32 mouse cellular contexts compared by ENCODE assay signal in genomic region chr2:4393046-4393445, GRCm38 (mm10).
"Had no signal": no experiment of that assay in that cellular context is flagged by ENCODE, and none has a peak within 500 bp of the region (broad histone marks: within the 10 kb centered on the region; RNA-seq: fewer than 3 reads in every experiment).

No protein-coding gene starts in this region.

- H3K4me3 ChIP-seq: left cerebral cortex, adult 2 months; limb, embryonic 10.5 days; limb, embryonic 12.5 days; limb, embryonic 13.5 days; limb, embryonic 15.5 days; liver, embryonic 12.5 days; liver, embryonic 13.5 days; liver, embryonic 15.5 days; lung, embryonic 15.5 days; megakaryocyte, embryonic 14.5 days; midbrain, embryonic 10.5 days; midbrain, embryonic 12.5 days; midbrain, embryonic 13.5 days; midbrain, embryonic 15.5 days; myocyte; neural tube, embryonic 12.5 days had no signal

- DNase-seq: left cerebral cortex, postnatal 4 days; liver; liver, embryonic 13.5 days; liver, postnatal 0 days; lung, adult 18-20 months; lung, adult 2 months; lung, embryonic 14.5 days; lung, postnatal 10 days; lung, postnatal 14 days; lung, postnatal 36 days; lung, postnatal 4 days; midbrain, embryonic 14.5 days had no signal

- H3K9ac ChIP-seq: limb, embryonic 12.5 days; limb, embryonic 13.5 days; limb, embryonic 15.5 days; liver, embryonic 12.5 days; liver, embryonic 13.5 days; liver, embryonic 14.5 days; liver, embryonic 15.5 days; liver, postnatal 0 days; lung, embryonic 14.5 days; lung, embryonic 15.5 days; midbrain, embryonic 12.5 days; midbrain, embryonic 13.5 days; midbrain, embryonic 15.5 days; neural tube, embryonic 12.5 days had no signal

- H3K4me2 ChIP-seq: limb, embryonic 12.5 days; limb, embryonic 13.5 days; limb, embryonic 15.5 days; liver, embryonic 11.5 days; liver, embryonic 12.5 days; liver, embryonic 13.5 days; liver, embryonic 15.5 days; lung, embryonic 14.5 days; lung, embryonic 15.5 days; midbrain, embryonic 12.5 days; midbrain, embryonic 13.5 days; midbrain, embryonic 15.5 days; neural tube, embryonic 12.5 days had no signal

- H3K27ac ChIP-seq: left cerebral cortex, adult 2 months; limb, embryonic 10.5 days; limb, embryonic 12.5 days; limb, embryonic 13.5 days; limb, embryonic 15.5 days; liver, embryonic 12.5 days; liver, embryonic 13.5 days; liver, embryonic 14.5 days; liver, embryonic 15.5 days; lung, embryonic 15.5 days; macrophage; midbrain, embryonic 10.5 days; midbrain, embryonic 12.5 days; midbrain, embryonic 13.5 days; midbrain, embryonic 15.5 days; neural tube, embryonic 12.5 days had no signal

- H3K36me3 ChIP-seq: limb, embryonic 15.5 days; liver, embryonic 12.5 days; liver, embryonic 13.5 days; liver, embryonic 15.5 days; lung, embryonic 15.5 days; midbrain, embryonic 10.5 days; midbrain, embryonic 12.5 days; midbrain, embryonic 13.5 days; midbrain, embryonic 15.5 days; neural tube, embryonic 12.5 days had no signal

- H3K4me1 ChIP-seq: liver, embryonic 12.5 days; liver, embryonic 13.5 days; liver, embryonic 15.5 days had no signal

- H3K27me3 ChIP-seq: limb, embryonic 12.5 days; limb, embryonic 13.5 days; limb, embryonic 15.5 days; liver, embryonic 12.5 days; liver, embryonic 13.5 days; liver, embryonic 15.5 days; lung, embryonic 15.5 days; midbrain, embryonic 12.5 days; midbrain, embryonic 13.5 days; midbrain, embryonic 15.5 days; neural tube, embryonic 12.5 days had no signal

- H3K9me3 ChIP-seq: limb, embryonic 10.5 days; limb, embryonic 13.5 days; limb, embryonic 15.5 days; liver, embryonic 12.5 days; liver, embryonic 13.5 days; liver, embryonic 15.5 days; lung, embryonic 15.5 days; midbrain, embryonic 13.5 days; midbrain, embryonic 15.5 days; neural tube, embryonic 12.5 days had no signal

- ATAC-seq: liver, embryonic 12.5 days; liver, postnatal 0 days; lung, postnatal 0 days; midbrain, embryonic 13.5 days; midbrain, embryonic 15.5 days; midbrain, embryonic 16.5 days had no signal
